Mouse (Mus musculus): ENCODE results near the gene Mustn1. TPM values are rescaled to one million over a fixed set of nuclear protein-coding genes. Genes with fewer than 3 reads are reported as not detected.
A peak's percentile ranks its signal among the peaks of the same experiment; 100 is the strongest.

Mustn1 gene
- total RNA-seq, 2 experiments from 2014 or later: 154 to 180 TPM

- DNase-seq (ENCODE audit: low spot score in 2 of 2): no peak
These were observed 1.2 kb upstream of the Mustn1 start for GRCm38 (mm10) chr14:30877827-30878226.

- DNase-seq (ENCODE audit: low spot score in 2 of 2): no peak
These were observed 794 bp downstream of the Mustn1 start for GRCm38 (mm10) chr14:30879794-30880193.

DNA sequence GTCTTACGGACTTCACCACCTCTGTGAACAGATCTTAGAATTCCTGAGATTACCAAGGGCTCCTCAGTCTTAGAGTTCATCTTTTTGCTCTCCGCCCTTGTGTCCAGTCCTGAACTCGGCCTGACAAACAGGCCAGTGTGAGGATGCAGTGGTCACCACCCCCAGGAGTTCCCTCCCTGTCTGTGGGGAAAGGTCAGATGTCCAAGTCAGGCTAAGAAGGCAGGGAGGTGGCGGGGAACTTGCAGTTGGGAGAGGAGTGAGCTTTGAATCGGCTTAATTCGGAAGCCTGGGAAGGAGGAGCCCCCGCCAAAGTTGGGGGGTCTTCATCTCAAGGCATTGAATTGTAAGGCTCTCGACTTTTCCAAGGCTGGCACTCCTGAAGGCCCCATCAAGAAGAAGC, 1.3 kb downstream of the Mustn1 start:
- no peak for DNase-seq (ENCODE audit: low spot score in 2 of 2)

- peak; percentile 54 to 62 for DNase-seq (ENCODE audit: low spot score in 2 of 2)
These were observed 2.1 kb downstream of the Mustn1 start for GRCm38 (mm10) chr14:30880811-30881717.

GRCm38 (mm10) chr14:30881718-30882108, 2.7 kb downstream of the Mustn1 start:
- no peak for DNase-seq (ENCODE audit: low spot score in 2 of 2)

DNA sequence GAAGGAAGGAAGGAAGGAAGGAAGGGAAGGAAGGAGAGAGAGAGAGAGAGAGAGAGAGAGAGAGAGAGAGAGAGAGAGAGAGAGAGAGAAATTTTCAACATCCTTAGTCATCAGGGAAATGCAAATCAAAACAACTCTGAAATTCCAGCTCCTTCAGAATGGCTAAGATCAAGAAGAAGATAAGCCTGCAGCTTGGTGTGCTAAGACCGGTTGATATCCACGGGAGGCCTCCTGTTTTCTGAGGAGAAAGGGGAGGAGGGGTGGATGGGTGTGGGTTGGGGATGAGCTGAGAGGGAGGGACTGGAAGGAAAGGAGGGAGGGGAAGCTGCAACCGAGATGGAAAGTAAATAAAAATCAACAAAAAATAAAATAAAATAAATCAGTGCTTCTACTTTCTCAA, 6.3 kb downstream of the Mustn1 start:
- DNase-seq (ENCODE audit: low spot score in 2 of 2): no peak

- DNase-seq (ENCODE audit: low spot score in 2 of 2): no peak
These were observed 7.2 kb downstream of the Mustn1 start, which contains the start of gene Itih4 for GRCm38 (mm10) chr14:30886204-30886603. TSS of gene Itih4 (plus strand) at chr14:30886476.

- no peak for DNase-seq (ENCODE audit: low spot score in 2 of 2)
These were observed 9.3 kb downstream of the Mustn1 start for GRCm38 (mm10) chr14:30888271-30888732.

DNA sequence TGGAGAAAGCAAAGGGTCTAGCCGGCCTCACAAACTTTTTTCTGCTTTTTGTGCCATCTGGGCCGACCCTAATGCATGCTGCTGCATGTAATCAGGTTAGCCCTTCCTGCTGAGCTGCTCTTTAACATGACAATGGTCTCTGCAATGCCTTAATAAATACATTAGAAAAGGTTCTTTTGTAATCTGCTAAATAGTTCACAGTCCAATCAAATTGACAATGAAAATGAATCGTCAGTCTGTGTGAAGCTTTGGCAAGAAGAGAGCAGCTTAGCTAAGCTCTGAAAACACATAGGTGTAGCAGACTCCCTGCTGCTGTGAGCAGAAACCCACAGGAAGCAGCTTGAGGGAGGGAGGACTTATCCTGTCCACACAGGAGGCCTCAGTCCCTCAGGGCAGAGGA, 21.0 kb downstream of the Mustn1 start:
- DNase-seq (ENCODE audit: low spot score in 2 of 2): no peak

DNA sequence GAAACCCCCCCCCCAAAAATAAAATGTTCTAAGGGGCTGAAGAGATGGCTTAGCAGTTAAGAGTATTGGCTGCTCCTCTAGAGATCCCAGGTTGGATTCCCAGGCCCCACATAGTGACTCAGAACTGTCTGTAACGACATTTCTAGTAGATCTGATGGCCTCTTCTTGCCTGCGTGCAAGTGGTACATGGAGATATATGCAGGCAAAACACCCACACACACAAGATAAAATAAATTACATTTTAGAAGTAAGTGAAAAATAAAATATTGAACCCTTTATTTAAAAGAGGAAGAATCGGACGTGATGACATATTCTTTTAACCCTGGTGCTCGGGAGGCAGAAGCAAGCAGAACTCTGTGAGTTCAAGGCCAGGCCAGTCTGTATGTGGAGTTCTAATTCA, 23.6 kb downstream of the Mustn1 start:
- no peak for DNase-seq (ENCODE audit: low spot score in 2 of 2)

DNA sequence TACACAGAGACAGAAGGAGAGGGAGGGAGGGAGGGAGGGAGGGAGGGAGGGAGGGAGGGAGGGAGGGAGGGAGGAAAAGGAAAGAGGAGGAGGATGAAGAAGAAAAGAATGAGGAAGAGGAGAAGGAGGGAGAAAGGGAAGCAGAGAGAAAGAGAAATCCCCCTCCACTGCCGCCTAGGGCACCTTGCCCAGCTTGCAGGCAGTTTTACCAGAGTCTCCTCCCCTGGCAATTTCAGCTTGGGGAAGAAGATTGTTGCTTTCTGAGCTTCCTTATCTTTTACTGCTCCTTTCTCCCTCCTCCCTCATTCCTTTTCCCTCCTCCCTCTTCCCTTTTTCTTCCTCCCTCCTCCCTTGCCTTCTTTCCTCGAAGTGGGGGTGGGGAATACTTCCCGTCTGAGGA, 24.0 kb downstream of the Mustn1 start:
- no peak for DNase-seq (ENCODE audit: low spot score in 2 of 2)

GRCm38 (mm10) chr14:30904307-30904706, 25.3 kb downstream of the Mustn1 start:
- DNase-seq (ENCODE audit: low spot score in 2 of 2): no peak

DNA sequence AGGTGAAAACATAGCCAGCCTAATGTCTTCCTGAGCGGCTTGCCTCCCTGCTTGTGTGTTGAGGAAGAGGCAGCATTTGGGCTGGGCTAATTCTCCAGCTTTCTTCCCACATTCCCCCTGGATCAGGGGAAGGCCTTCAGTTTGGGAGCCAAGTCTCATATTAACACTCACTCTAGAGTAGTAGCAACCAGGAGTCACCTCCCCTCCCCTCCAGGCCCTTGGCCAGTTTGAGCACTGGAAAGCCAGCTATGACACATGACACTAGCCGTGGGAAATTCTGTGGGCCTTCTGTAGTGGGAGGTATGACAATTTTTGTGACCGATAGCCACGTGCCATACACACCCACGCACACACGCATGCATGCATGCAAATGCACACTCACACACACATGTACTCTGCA, 27.0 kb downstream of the Mustn1 start:
- no peak for DNase-seq (ENCODE audit: low spot score in 2 of 2)

GRCm38 (mm10) chr14:30907814-30908265, 28.8 kb downstream of the Mustn1 start:
- no peak for DNase-seq (ENCODE audit: low spot score in 2 of 2)

GRCm38 (mm10) chr14:30911141-30911540, 32.1 kb downstream of the Mustn1 start:
- no peak for DNase-seq (ENCODE audit: low spot score in 2 of 2)

DNA sequence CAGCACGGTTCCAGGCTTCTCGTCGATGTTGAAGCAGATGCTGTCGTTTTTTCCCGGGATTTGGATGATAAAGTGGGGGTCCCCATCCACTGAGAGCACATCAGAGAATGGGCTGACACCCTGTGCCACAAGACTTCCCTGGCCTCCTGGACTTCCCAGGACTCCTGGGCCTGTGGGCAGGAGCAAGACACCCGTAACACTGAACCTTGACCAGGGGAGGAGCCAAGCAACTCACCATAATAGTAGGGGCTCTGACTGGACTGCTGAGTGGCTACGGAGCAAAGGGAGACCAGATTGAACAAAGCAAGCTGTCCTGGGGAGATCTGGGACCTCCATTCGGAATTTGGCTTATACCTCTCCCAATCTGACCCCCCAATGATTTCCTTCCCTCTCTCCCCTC, 33.6 kb downstream of the Mustn1 start:
- DNase-seq (ENCODE audit: low spot score in 2 of 2): no peak

GRCm38 (mm10) chr14:30913404-30913803, 34.4 kb downstream of the Mustn1 start:
- DNase-seq (ENCODE audit: low spot score in 2 of 2): no peak

DNA sequence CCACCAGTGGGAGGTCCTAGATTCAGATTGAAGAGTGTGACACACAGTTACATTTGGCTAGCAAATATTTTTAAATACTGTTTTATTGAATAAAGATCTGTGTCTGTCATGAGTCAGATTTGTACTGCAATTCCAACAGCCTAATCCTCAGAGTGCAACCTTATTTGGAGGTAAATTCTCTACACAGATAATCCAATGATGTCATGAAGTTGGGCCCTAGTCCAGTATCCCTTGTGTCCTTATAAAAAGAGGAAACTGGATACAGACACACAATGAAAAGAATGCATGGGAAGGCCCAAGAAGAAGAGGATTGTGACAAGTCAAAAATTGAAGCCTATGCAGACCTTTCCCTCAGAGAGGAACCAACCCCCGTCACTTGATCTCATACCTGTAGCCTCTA, 37.5 kb downstream of the Mustn1 start:
- DNase-seq (ENCODE audit: low spot score in 2 of 2): no peak

GRCm38 (mm10) chr14:30922053-30922670, 43.2 kb downstream of the Mustn1 start:
- DNase-seq (ENCODE audit: low spot score in 2 of 2): no peak

- no peak for DNase-seq (ENCODE audit: low spot score in 2 of 2)
These were observed 44.5 kb downstream of the Mustn1 start, which contains the start of gene Itih3 for GRCm38 (mm10) chr14:30923375-30924105. TSS of gene Itih3 (minus strand) at chr14:30923760.

- DNase-seq (ENCODE audit: low spot score in 2 of 2): no peak
These were observed 46.5 kb downstream of the Mustn1 start for GRCm38 (mm10) chr14:30925492-30925891.

DNA sequence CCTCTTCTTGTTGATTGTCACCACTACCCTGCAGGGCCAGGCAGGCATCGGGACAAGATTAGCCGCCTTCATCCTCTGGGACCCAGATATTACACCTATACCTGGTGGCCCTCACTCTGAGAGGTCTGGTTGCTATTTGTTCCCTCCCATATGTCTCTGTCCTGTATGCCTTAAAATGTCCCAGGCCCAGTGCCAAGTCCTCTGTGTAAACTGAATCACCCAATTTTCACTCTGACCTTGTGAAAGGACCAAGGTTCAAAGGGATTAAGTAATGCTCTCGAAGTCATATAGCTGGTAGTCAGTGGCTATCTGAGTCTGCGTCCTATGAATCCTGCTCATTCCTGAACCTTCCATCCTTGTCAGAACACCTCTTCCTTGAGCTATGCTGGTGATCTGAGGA, 51.4 kb downstream of the Mustn1 start:
- no peak for DNase-seq (ENCODE audit: low spot score in 2 of 2)
